Mouse (Mus musculus) kidney, embryonic 16.5 days (tissue): Measurements from ENCODE around the gene Pnpla7. TPM values are rescaled to one million over a fixed set of nuclear protein-coding genes. Genes with fewer than 3 reads are reported as not detected.

Experiments
- ATAC-seq: fragments of 200-750 bp; cut with Nextera tagmentation; 2 replicates; pipeline ENCODE4 v1.8.0; 2017; ENCODE audit warnings: moderate TSS enrichment; ENCODE audit not compliant: low FRiP score, low TSS enrichment
- H3K27ac ChIP-seq: fragments of 300-500 bp; sonication (generic); 2 replicates; pipeline ENCODE4 v1.5.1; 2014; ENCODE audit warnings: low read length
- H3K27me3 ChIP-seq: fragments of 300-500 bp; sonication (generic); 2 replicates; pipeline ENCODE4 v1.6.1; 2014; ENCODE audit warnings: low read length, control low read depth, mixed read lengths; ENCODE audit not compliant: insufficient read depth
- H3K36me3 ChIP-seq: fragments of 300-500 bp; sonication (generic); 2 replicates; pipeline ENCODE4 v1.6.1; 2014; ENCODE audit warnings: low read length, control low read depth, mixed read lengths; ENCODE audit not compliant: insufficient read depth
- H3K4me1 ChIP-seq: fragments of 300-500 bp; sonication (generic); 2 replicates; pipeline ENCODE4 v1.6.1; 2014; ENCODE audit warnings: low read length, control low read depth, mixed read lengths; ENCODE audit not compliant: insufficient read depth
- H3K4me2 ChIP-seq: fragments of 300-500 bp; sonication (generic); replicated peaks from 2 replicates; pipeline ENCODE4 v1.6.1; 2014; ENCODE audit warnings: low read depth, low read length
- H3K4me3 ChIP-seq: fragments of 300-500 bp; sonication (generic); 2 replicates; pipeline ENCODE4 v1.5.1; 2014; ENCODE audit warnings: mild to moderate bottlenecking, low read length
- H3K9ac ChIP-seq: fragments of 300-500 bp; sonication (generic); replicated peaks from 2 replicates; pipeline ENCODE4 v1.6.1; 2014; ENCODE audit warnings: low read length
- H3K9me3 ChIP-seq: fragments of 300-500 bp; sonication (generic); 2 replicates; pipeline ENCODE4 v1.6.1; 2016; ENCODE audit warnings: low read length, control low read depth
- WGBS: fragments of 180-500 bp; shearing (Covaris S2); extraction: QIAGEN DNeasy Blood & Tissue Kit; methylation state at CpG from one replicate; pipeline ENCODE4 v1.1.7; 2014; 5-methylcytosine and 5-hydroxymethylcytosine counted together
- polyA plus RNA-seq: library from polyadenylated mRNA; unstranded; fragments of >200 nt; fragmentation: Nextera tagmentation; extraction: Ambion mirVana; gene quantifications from 2 replicates; pipeline ENCODE4 v1.2.1, GENCODE M21; 2015

The Pnpla7 gene
- polyA plus RNA-seq, 1 experiment from 2014 or later = 8.4 TPM

DNA sequence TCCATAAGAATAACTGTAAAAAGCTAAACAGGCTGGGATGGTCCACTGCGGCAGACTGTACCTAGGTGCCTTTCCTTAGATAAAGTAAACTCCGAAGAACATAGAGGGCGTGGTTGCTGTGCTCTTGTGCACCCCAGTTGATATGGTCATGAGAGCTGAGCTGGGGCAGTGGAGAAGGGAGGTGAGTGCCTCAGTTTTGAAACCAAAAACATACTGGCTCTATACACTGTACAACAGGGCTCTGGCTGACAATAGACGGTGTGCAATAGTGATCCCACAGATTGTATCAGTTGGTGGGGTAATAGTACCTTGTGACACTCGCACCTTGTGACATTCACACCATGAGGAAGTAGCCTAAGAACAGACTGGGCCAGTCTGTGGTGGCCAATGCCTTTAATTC, 1.1 kb downstream of the Pnpla7 start:
- peaks cover 16% of the 10 kb centered on the region for H3K4me1 ChIP-seq
- ATAC-seq = no peak
- no peak overlapping the region for H3K4me3 ChIP-seq
- peaks cover 7% of the 10 kb centered on the region for H3K36me3 ChIP-seq
- no peaks in the 10 kb centered on the region for H3K27me3 ChIP-seq
- no peak overlapping the region for H3K27ac ChIP-seq
- no peak overlapping the region for H3K4me2 ChIP-seq
- H3K9me3 ChIP-seq = no peaks in the 10 kb centered on the region
- H3K9ac ChIP-seq = no peak overlapping the region
- WGBS = 94% methylated on average over 5 of the region's 5 CpGs

DNA sequence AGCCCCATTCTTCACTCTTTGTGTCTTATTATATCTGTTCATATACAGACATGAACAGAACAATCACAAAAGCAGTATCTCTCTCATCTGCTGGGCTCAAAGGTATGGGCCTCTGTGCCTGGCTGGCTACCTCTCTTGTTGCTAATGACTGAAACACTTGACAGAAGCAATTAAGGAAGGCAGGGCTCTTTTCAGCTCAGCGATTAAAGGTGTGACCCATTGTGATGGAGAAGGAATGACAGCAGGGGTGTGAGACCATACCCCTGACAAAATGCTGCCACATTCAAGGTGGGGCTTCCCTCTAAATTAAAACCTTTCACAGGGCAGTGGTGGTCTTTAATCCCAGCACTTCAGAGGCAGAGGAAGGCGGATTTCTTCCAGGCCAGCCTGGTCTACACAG, 11.9 kb downstream of the Pnpla7 start:
- Histone ChIP-seq H3K4me1 (no peaks in the 10 kb centered on the region), H3K9me3 (no peaks in the 10 kb centered on the region), H3K36me3 (no peaks in the 10 kb centered on the region), H3K27ac (no peak overlapping the region), H3K4me2 (no peak overlapping the region), H3K27me3 (no peaks in the 10 kb centered on the region), H3K4me3 (no peak overlapping the region), H3K9ac (no peak overlapping the region)
- 43% methylated on average over 2 of the region's 2 CpGs for WGBS
- no peak for ATAC-seq

DNA sequence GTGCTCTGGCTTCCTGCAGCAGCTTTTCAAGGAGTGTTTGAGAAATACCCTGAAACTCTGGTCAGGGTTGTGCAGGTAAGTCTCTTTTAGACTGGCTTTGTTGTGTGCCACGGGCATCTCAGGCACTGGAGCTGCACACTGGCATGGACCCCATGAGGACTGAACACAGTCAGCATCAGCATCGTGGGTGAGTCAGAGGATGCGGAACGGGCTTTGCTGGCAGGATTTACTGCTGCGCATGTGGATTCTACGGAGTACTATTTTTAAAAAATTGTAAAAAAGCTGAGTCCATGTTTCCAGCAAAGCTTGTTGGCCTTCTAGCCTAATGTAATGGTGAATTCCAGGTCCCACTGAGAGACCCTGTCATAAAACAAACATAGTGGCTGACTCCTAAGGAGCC, 19.5 kb downstream of the Pnpla7 start:
- H3K4me2 ChIP-seq = no peak overlapping the region
- no peak for ATAC-seq
- H3K4me3 ChIP-seq = no peak overlapping the region
- no peak overlapping the region for H3K9ac ChIP-seq
- no peaks in the 10 kb centered on the region for H3K4me1 ChIP-seq
- H3K9me3 ChIP-seq = no peaks in the 10 kb centered on the region
- WGBS = 94% methylated on average over 6 of the region's 6 CpGs
- no peaks in the 10 kb centered on the region for H3K27me3 ChIP-seq
- H3K36me3 ChIP-seq = no peaks in the 10 kb centered on the region
- no peak overlapping the region for H3K27ac ChIP-seq

DNA sequence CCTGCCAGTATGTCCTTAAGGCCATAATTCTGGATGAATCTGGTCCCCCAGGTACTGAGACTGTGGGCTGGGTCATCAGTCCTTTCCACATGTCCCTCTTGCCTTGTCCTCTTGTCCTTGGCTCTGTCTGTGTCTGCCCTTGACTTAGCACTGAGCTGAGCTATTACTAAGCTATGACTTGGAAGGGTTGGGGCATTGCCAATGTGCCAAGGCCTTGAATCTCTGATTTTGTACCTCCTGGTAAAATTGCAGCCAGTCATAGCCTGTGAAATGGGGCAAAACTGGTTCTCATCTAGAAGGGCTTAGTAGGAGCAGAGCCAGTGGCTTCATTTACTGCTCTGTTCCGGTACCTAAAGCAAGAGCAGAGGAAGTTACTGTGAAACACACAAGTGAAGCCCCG, 20.6 kb downstream of the Pnpla7 start:
- ATAC-seq = no peak
- Histone ChIP-seq H3K4me1 (no peaks in the 10 kb centered on the region), H3K4me2 (no peak overlapping the region), H3K9ac (no peak overlapping the region), H3K27me3 (no peaks in the 10 kb centered on the region), H3K27ac (no peak overlapping the region), H3K4me3 (no peak overlapping the region), H3K9me3 (no peaks in the 10 kb centered on the region), H3K36me3 (no peaks in the 10 kb centered on the region)
- 98% methylated on average over 2 of the region's 2 CpGs for WGBS

DNA sequence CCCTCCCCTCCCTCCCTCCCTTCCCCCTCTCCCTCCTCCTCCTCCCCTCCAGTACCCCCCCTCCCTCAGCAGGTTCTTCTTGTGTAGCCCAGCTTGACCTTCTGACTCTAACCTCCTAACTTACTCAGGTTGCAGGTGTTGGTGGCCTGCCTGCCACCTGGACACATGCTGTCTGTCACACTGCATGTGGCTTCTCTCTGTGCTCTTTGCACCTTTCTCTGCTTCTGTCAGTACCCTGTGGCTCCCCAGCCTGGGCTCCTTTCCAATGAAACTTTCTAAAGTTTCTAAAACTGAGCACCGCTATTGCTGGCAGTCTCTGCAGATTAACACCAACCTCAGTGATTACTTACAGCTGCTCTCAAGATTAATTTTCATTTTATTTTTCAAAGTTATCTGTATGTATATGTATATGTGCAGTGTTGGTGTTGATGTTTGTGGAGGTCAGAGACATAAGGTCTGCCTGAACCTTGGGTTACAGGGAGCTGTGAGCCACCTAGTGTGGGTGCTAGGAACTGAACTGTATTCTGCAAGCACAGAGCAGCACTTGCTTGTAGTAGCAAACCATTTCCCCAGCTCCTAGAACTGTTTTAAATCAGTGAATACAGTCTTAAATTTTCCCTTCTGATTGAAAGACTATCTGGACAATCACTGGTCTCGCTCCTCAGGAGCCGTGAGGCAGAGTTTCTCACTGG, 24.9 kb downstream of the Pnpla7 start:
- H3K4me2 ChIP-seq = no peak overlapping the region
- H3K27me3 ChIP-seq = no peaks in the 10 kb centered on the region
- no peaks in the 10 kb centered on the region for H3K36me3 ChIP-seq
- H3K9ac ChIP-seq = no peak overlapping the region
- H3K4me3 ChIP-seq = no peak overlapping the region
- H3K9me3 ChIP-seq = no peaks in the 10 kb centered on the region
- H3K27ac ChIP-seq = no peak overlapping the region
- ATAC-seq = no peak
- H3K4me1 ChIP-seq = no peaks in the 10 kb centered on the region
- WGBS = 76% methylated on average over 3 of the region's 3 CpGs

DNA sequence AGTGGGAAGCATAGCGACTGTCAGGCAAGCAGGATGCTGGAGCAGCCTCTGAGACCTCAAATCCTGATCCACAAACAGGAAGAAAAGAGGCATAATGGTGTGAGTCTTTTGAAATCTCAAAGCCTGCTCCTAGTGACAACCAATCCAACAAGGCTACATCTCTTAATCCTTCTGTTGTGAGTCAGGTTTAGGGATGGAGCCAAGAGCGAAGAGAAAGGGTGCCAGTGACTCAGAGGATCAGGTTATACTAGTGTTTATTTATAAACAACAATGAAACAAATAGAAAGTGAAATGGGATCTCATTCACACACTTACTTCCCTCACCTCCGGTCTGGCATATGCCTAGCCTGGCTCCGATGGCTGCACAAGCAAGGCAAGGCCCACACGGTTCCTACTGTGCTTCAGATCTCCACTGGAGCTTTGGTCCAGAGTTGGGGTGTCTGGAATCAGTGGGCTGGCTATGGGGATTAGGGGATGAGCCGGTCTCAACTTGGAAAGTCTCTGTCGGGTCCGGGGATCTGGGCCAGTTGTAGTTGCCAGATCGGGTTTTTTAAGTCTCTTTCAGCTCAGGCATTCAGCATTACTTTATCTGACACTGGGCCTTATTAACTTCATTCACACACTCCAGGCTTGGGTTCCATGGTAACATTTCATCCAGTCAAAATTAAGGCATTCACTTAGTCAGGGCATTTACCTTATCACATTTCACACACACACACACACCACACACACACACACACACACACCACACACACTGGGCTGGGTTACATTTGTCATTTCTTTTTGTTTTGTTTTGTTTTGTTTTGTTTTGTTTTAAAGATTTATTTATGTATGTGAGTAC, 28.3 kb downstream of the Pnpla7 start:
- no peaks in the 10 kb centered on the region for H3K9me3 ChIP-seq
- H3K9ac ChIP-seq = no peak overlapping the region
- no peak overlapping the region for H3K27ac ChIP-seq
- no peak overlapping the region for H3K4me2 ChIP-seq
- 83% methylated on average over 9 of the region's 9 CpGs for WGBS
- H3K4me1 ChIP-seq = no peaks in the 10 kb centered on the region
- no peaks in the 10 kb centered on the region for H3K36me3 ChIP-seq
- H3K4me3 ChIP-seq = no peak overlapping the region
- H3K27me3 ChIP-seq = no peaks in the 10 kb centered on the region
- ATAC-seq = no peak

DNA sequence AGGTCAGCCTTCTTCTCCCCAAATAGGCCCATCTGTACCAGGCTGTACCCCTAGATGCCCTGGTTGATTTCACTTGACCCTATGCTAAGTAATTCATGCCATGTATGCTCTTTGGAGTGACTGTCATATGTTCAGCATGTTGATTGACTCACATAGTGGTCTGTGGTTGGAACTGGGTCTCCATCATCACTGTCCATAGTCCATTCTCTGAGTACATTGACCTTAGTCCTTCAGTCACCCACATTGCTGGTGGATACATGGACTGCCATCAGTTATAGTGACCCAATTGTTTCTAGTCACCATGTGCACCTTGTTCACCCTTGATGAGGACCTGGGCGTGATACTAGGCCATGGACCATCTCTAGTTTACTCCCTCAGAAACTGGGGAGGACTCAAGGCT, 30.9 kb downstream of the Pnpla7 start:
- H3K36me3 ChIP-seq = no peaks in the 10 kb centered on the region
- H3K4me3 ChIP-seq = no peak overlapping the region
- H3K9me3 ChIP-seq = no peaks in the 10 kb centered on the region
- WGBS = 86% methylated on average over 1 of the region's 1 CpGs
- H3K27ac ChIP-seq = no peak overlapping the region
- no peaks in the 10 kb centered on the region for H3K4me1 ChIP-seq
- no peaks in the 10 kb centered on the region for H3K27me3 ChIP-seq
- no peak for ATAC-seq
- no peak overlapping the region for H3K9ac ChIP-seq
- no peak overlapping the region for H3K4me2 ChIP-seq

DNA sequence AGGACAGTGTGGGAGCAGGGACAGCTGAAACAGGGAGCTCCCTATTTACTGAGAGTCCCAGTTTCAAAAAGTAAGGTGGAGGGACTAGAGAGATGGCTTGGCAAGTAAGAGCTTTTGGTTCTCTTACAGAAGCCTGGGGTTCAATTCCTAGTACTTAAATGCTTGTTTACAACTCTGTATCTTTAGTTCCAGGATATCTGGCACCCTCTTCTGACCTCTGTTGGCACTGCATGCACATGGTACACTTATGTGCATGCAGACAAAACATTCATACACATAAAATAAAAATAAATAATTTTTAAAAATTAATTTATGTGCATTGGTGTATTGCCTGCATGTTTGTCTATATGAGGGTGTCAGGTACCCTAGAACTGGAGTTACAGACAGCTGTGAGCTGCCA, 32.4 kb downstream of the Pnpla7 start:
- Histone ChIP-seq H3K36me3 (no peaks in the 10 kb centered on the region), H3K4me1 (no peaks in the 10 kb centered on the region), H3K27ac (no peak overlapping the region), H3K9ac (no peak overlapping the region), H3K4me3 (no peak overlapping the region), H3K27me3 (no peaks in the 10 kb centered on the region), H3K9me3 (no peaks in the 10 kb centered on the region), H3K4me2 (no peak overlapping the region)
- ATAC-seq = no peak

DNA sequence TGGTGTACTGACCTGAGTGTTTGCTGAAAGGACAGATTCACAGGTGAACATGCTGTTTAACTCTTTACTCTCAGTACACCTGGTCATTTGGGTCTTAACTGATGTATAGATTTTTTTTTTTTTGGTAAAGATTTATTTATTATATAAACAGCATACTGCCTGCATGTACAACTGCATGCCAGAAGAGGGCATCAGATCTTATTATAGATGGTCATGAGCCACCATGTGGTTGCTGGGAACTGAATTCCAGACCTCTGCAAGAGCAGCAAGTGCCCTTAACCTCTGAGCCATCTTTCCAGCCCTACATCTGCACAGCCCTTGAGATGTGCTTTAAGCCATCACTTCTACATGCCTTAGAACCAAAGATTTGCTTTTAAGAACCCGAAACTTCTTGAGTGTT, 46.8 kb downstream of the Pnpla7 start:
- no peak overlapping the region for H3K4me2 ChIP-seq
- no peaks in the 10 kb centered on the region for H3K36me3 ChIP-seq
- no peaks in the 10 kb centered on the region for H3K27me3 ChIP-seq
- no peak overlapping the region for H3K27ac ChIP-seq
- H3K4me1 ChIP-seq = no peaks in the 10 kb centered on the region
- ATAC-seq = no peak
- WGBS = 94% methylated on average over 1 of the region's 1 CpGs
- no peak overlapping the region for H3K4me3 ChIP-seq
- no peak overlapping the region for H3K9ac ChIP-seq
- H3K9me3 ChIP-seq = no peaks in the 10 kb centered on the region

DNA sequence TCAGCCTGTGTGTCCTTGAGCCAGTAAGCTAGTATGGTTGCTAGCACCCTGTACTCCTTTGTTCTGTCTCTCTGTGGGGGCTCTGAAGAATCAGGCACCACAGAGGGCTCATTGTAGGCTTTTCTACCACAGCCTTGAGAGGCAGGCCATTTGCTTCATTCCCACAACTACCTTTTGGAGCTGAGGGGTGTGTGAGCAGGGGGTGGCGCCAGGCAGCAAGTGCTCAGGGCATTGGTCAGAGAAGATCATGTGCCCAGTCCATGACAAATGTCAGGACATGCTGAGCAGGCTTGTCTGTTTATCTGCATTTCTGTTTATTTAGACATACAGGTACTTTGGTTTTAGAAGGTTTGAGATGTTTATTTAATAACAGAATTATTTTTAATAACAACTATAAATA, 49.3 kb downstream of the Pnpla7 start:
- no peak for ATAC-seq
- H3K4me1 ChIP-seq = no peaks in the 10 kb centered on the region
- H3K4me2 ChIP-seq = no peak overlapping the region
- H3K9me3 ChIP-seq = no peaks in the 10 kb centered on the region
- no peak overlapping the region for H3K27ac ChIP-seq
- H3K27me3 ChIP-seq = no peaks in the 10 kb centered on the region
- no peaks in the 10 kb centered on the region for H3K36me3 ChIP-seq
- WGBS = 90% methylated on average over 1 of the region's 1 CpGs
- H3K9ac ChIP-seq = no peak overlapping the region
- no peak overlapping the region for H3K4me3 ChIP-seq
